Mouse (Mus musculus): ENCODE measurements around the gene Commd1.

Commd1 gene

GRCm38 (mm10) chr11:22860335-22861227 is 121.6 kb downstream of the Commd1 start, which contains the start of gene B3gnt2:
Gene B3gnt2, minus strand, starts transcription at chr11:22860961.
- no peak for DNase-seq (ENCODE audit: low read depth, low spot score)

GRCm38 (mm10) chr11:22859633-22860334 is 122.4 kb downstream of the Commd1 start:
- DNase-seq (ENCODE audit: low read depth, low spot score) = no peak

- no peak for DNase-seq (ENCODE audit: low read depth, low spot score)
Measured at GRCm38 (mm10) chr11:22859301-22859632, 122.9 kb downstream of the Commd1 start.

- no peak for DNase-seq (ENCODE audit: low read depth, low spot score)
Measured at GRCm38 (mm10) chr11:22858441-22859300, 123.5 kb downstream of the Commd1 start.

- no peak for DNase-seq (ENCODE audit: low read depth, low spot score)
Measured at GRCm38 (mm10) chr11:22857705-22858440, 124.3 kb downstream of the Commd1 start.

GRCm38 (mm10) chr11:22857106-22857704 is 125.0 kb downstream of the Commd1 start:
- no peak for DNase-seq (ENCODE audit: low read depth, low spot score)

GRCm38 (mm10) chr11:22856371-22856965 is 125.7 kb downstream of the Commd1 start:
- DNase-seq (ENCODE audit: low read depth, low spot score) = no peak

- no peak for DNase-seq (ENCODE audit: low read depth, low spot score)
Measured at GRCm38 (mm10) chr11:22854571-22854970, 127.6 kb downstream of the Commd1 start.

- no peak for DNase-seq (ENCODE audit: low read depth, low spot score)
Measured at GRCm38 (mm10) chr11:22853477-22854157, 128.6 kb downstream of the Commd1 start.

- DNase-seq (ENCODE audit: low read depth, low spot score) = no peak
Measured at GRCm38 (mm10) chr11:22852510-22852909, 129.7 kb downstream of the Commd1 start.

- no peak for DNase-seq (ENCODE audit: low read depth, low spot score)
Measured at GRCm38 (mm10) chr11:22851416-22851815, 130.8 kb downstream of the Commd1 start.

GRCm38 (mm10) chr11:22850077-22850476 is 132.1 kb downstream of the Commd1 start:
- no peak for DNase-seq (ENCODE audit: low read depth, low spot score)

GRCm38 (mm10) chr11:22848649-22849195 is 133.5 kb downstream of the Commd1 start:
- no peak for DNase-seq (ENCODE audit: low read depth, low spot score)

- no peak for DNase-seq (ENCODE audit: low read depth, low spot score)
Measured at GRCm38 (mm10) chr11:22847732-22848648, 134.2 kb downstream of the Commd1 start.

GRCm38 (mm10) chr11:22846960-22847731 is 135.0 kb downstream of the Commd1 start:
- no peak for DNase-seq (ENCODE audit: low read depth, low spot score)
